Mouse (Mus musculus): ENCODE measurements around the gene Zfhx3. TPM values are rescaled to one million over a fixed set of nuclear protein-coding genes. Genes with fewer than 3 reads are reported as not detected.

Zfhx3 gene
- polyA plus RNA-seq, 2 experiments from 2014 or later = 0.58 TPM; not detected in 1

GRCm38 (mm10) chr8:108019651-108020050 is 77.2 kb downstream of the Zfhx3 start:
- ATAC-seq = no peak

- no peak for ATAC-seq
Measured at GRCm38 (mm10) chr8:108022404-108022803, 80.0 kb downstream of the Zfhx3 start.

DNA sequence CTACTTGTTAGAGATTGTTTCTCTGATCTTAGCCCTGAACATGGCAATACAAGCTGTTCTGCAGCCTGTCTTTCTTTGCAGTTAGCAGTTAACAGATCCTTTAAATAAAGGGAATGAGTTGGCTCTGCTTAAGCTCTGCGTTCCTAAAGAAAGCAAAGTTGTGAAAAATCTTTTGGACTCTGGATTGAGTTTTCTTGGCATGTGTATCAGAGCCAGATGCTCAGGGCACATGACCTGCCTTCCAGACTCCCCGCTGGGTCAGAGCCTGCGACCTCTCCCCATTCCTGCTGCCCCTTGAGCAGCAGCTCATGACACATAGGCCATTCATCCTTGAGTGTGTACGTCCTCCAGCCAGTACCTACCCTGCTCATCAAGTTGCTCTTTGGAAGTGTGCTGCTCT is 81.9 kb downstream of the Zfhx3 start:
- no peak for ATAC-seq

DNA sequence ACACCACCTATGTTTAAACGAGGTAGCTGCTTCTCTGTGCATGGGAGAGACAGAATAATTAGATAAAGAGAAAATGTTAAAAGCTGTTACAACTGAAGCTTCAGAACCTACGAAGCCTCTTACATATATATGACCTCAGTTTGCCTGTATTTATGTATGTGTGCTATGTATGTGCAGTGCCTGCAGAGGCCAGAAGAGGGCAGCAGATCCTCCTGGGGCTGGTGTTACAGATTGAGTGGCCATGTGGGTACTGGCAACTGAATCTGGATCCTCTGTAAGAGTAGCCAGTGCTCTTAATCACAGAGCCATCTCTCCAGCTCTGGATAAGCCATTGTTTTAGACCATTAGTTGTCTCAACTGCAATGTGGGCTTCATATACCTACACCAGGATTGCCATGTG is 82.8 kb downstream of the Zfhx3 start:
- no peak for ATAC-seq

DNA sequence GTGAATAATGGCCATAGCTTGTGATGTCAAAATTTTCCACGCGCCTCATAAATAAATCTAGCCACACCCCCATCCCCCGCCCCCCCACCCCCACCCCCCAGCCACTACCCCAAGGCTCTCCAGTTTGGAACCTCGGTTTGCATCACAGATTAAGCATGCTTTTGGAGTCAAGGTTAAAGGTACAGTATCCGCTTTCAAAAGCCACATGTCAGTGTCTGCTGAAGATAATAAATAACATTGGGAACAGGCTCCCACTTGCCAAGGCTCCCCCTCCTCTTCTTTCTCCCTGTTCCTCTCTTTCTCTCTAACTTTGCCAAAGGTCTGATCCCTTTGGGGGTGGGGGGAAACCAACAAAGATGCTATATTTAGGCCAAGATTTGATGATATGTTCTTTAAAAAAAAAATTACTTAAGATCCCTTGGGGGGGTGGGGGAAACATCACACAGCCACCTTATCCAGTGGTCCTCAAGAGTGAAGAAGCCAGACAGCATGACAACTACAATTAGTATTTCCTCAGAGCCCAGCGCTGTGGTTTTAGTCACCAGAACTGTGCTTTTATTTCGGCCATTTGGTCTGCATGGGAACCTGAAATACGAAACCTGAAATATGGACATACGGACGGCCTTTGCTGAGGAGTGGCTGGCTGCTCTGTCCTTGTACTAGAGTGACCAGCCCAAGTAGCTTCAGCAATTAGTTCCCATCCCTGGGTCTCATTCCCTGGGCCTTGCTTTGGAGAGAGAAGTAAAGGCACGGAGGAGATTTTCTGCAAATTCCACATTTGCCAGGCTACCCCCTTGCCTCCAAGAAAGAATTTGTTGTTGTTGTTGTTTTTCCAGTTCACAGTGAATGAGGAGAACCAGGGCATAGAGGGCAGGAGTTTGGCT is 84.4 kb downstream of the Zfhx3 start:
- no peak for ATAC-seq

GRCm38 (mm10) chr8:108027561-108028025 is 85.1 kb downstream of the Zfhx3 start:
- no peak for ATAC-seq

GRCm38 (mm10) chr8:108028440-108028839 is 86.0 kb downstream of the Zfhx3 start:
- ATAC-seq = no peak

DNA sequence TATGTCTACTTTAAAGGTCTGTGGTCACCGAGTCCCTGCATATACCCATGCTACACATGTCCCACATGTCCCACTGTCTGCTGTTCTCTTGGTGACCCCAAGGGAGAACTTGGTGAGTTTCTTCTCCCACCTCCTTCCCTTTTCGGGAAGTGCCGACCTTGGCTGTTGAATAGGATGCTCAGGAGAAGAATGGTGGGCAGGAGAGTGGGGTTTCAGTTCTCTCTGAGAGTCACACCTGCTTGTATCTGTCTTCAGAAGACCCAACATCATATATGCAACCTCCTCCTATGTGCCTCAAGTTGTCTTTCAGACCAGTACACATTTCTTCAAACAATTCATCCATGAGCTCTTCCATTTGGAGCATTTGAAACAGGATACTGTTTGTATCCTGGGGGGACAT is 88.7 kb downstream of the Zfhx3 start:
- ATAC-seq = no peak

GRCm38 (mm10) chr8:108034070-108034469 is 91.6 kb downstream of the Zfhx3 start:
- ATAC-seq = no peak

GRCm38 (mm10) chr8:108034726-108035125 is 92.3 kb downstream of the Zfhx3 start:
- no peak for ATAC-seq

- no peak for ATAC-seq
Measured at GRCm38 (mm10) chr8:108043618-108044017, 101.2 kb downstream of the Zfhx3 start.

GRCm38 (mm10) chr8:108044185-108044584 is 101.7 kb downstream of the Zfhx3 start:
- no peak for ATAC-seq

DNA sequence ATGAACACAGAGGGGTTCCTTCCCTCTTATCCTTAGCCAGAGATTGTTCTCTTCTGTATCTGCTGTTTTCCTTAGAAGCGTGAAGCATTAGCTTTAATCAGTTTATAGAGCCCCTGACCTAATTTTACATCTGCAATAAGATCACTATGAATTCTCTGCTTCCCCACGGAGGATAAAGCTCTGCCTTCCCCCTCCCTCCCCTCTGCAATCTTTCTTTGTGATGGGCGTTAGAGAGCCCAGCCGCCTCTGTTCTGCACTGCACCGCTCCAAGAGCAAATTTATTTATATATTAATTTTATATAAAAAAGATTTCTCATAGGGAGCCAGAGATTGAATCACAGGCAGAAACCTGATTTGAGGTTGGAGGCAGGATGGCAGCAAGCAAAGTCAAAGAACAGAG is 113.8 kb downstream of the Zfhx3 start:
- ATAC-seq = no peak

- no peak for ATAC-seq
Measured at GRCm38 (mm10) chr8:108061972-108062371, 119.5 kb downstream of the Zfhx3 start.

DNA sequence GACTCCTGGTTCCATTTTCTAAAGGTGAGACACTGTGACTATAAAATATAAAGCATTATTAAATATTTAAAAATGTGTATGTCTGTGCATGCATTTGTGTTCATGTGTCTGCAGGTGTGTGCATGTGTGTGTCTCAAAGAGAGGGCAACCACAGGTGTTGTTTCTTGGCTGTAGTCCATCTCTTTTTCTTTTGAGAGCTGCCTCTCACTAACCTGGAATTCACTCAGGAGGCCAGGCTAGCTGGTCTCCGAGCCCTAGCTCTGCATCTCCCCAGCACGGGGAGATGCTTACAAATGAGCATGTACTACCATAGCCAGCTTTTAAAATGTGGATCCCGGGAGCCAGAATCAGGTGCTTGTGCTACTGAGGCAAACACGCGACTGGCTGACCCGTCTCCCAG is 124.7 kb downstream of the Zfhx3 start:
- ATAC-seq = no peak

DNA sequence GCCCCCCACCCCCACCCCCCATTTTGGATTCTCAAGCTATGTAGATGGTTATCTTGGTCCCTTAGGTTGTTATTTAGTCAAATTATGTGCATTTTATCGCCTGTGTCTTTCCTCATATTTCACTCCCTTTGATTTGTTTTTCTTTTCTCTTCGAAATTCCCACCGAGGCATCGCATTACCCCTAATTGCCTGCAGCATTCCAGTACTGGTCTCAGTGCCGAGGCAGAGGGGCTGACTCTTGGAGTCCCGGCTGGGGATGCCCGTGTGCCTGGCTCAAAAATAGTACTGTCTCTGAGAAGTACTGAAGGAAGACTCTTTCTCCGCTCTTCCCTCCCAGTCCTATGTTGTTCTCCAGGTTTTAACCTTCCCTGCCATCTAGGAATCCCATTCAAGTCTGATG is 125.8 kb downstream of the Zfhx3 start:
- ATAC-seq = no peak

- ATAC-seq = no peak
Measured at GRCm38 (mm10) chr8:108070438-108070837, 128.0 kb downstream of the Zfhx3 start.

DNA sequence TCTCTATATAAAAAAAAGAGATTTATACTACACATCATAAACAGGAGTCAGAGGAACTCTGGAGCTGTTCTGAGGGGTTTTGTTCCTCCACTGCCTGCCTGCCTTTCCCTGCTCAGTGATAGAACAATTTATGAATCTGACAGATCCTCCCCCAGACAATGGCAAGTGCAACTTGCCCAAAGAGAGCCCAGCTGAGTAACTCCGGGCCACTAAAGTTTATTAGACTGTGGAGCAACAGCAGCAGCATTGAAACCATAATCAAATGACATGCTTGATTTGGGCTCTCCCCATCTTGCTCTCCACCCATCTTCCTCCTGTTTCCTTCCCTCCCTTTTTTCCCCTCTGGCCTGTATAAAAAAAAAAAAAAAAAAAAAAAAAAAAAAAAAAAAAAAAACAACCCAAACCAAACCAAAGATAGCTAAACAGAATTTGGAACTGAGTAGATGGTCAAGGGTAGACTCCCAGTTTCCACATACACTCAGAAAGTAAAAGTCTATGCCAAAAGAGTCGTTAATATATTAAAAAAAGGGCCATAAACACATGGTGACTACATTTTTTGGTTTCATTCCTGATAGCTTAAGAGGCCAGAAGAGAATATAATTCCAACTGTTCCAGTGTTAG is 129.8 kb downstream of the Zfhx3 start:
- no peak for ATAC-seq

GRCm38 (mm10) chr8:108072853-108073252 is 130.4 kb downstream of the Zfhx3 start:
- ATAC-seq = no peak

- no peak for ATAC-seq
Measured at GRCm38 (mm10) chr8:108075176-108075575, 132.7 kb downstream of the Zfhx3 start.

GRCm38 (mm10) chr8:108078726-108079125 is 136.3 kb downstream of the Zfhx3 start:
- no peak for ATAC-seq

DNA sequence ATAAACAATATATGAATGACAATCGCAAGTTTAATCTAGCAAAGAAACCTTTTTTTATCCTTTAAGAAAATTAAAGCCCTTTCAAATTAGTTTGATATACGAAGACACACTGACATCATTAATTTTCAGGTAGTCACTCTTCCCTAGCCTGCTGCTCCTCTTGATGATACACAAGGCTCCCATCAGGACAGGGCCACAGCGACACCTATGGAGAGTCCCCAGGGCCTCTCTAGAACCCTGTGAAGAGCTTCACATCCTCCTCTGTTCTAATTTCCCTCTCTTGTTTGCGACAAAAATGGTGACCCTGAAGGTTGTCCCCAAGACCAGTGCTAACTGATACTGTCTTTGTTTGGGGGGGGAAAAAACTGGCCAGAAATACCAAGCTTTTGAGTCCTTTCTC is 144.5 kb downstream of the Zfhx3 start:
- no peak for ATAC-seq

GRCm38 (mm10) chr8:108089632-108090031 is 147.2 kb downstream of the Zfhx3 start:
- ATAC-seq = no peak

GRCm38 (mm10) chr8:108098598-108098997 is 156.2 kb downstream of the Zfhx3 start:
- no peak for ATAC-seq

All from activated CD4-positive, CD25-positive, alpha-beta regulatory T cell, adult 4 months (primary cell).